Mouse (Mus musculus): ENCODE data around the gene Hoxc5. TPM values are rescaled to one million over a fixed set of nuclear protein-coding genes. Genes with fewer than 3 reads are reported as not detected.

Hoxc5 gene
- polyA plus RNA-seq, 1 experiment from 2014 or later: 0.27 TPM

GRCm38 (mm10) chr15:103060021-103060340 is 92.7 kb downstream of the Hoxc5 start:
- ATAC-seq (ENCODE audit: low read depth) (no peak), DNase-seq (no peak)
- 19% methylated on average over 11 of the region's 11 CpGs for WGBS (ENCODE audit: insufficient replicate concordance)
- Histone ChIP-seq H3K4me1 (replicated peaks) (no peaks in the 10 kb centered on the region), H3K27me3 (peaks cover 94% of the 10 kb centered on the region), H3K4me2 (peak overlapping the region; percentile 34; the same call in 1 of the 2 replicates), H3K4me3 (replicated peaks) (no peak overlapping the region), H3K9ac (no peak overlapping the region), H3K27ac (no peak overlapping the region), H3K36me3 (no peaks in the 10 kb centered on the region), H3K9me3 (replicated peaks) (no peaks in the 10 kb centered on the region)

- no peak for DNase-seq
- peaks cover 94% of the 10 kb centered on the region for H3K27me3 ChIP-seq
These were observed 93.3 kb downstream of the Hoxc5 start for GRCm38 (mm10) chr15:103060341-103061130.

GRCm38 (mm10) chr15:103061131-103061825 is 94.0 kb downstream of the Hoxc5 start:
- Histone ChIP-seq H3K4me3 (replicated peaks) (no peak overlapping the region), H3K9ac (no peak overlapping the region), H3K27me3 (peaks cover 95% of the 10 kb centered on the region), H3K9me3 (replicated peaks) (no peaks in the 10 kb centered on the region), H3K27ac (no peak overlapping the region), H3K4me1 (replicated peaks) (no peaks in the 10 kb centered on the region), H3K4me2 (peak overlapping the region; percentile 34; the same call in 1 of the 2 replicates), H3K36me3 (no peaks in the 10 kb centered on the region)
- DNase-seq (no peak), ATAC-seq (ENCODE audit: low read depth) (no peak)
- WGBS (ENCODE audit: insufficient replicate concordance): 2% methylated on average over 30 of the region's 30 CpGs

More at GRCm38 (mm10) chr15:103060341-103061130, 93.3 kb downstream of the Hoxc5 start:
- no peaks in the 10 kb centered on the region for H3K9me3 ChIP-seq (replicated peaks)
- ATAC-seq (ENCODE audit: low read depth): no peak
- H3K36me3 ChIP-seq: no peaks in the 10 kb centered on the region
- WGBS (ENCODE audit: insufficient replicate concordance): 4% methylated on average over 36 of the region's 36 CpGs
- no peak overlapping the region for H3K4me3 ChIP-seq (replicated peaks)
- no peak overlapping the region for H3K9ac ChIP-seq
- H3K4me2 ChIP-seq: peak overlapping the region; percentile 34
- H3K27ac ChIP-seq: no peak overlapping the region
- H3K4me1 ChIP-seq (replicated peaks): no peaks in the 10 kb centered on the region

- DNase-seq: no peak
- Histone ChIP-seq H3K36me3 (no peaks in the 10 kb centered on the region), H3K9ac (no peak overlapping the region), H3K27me3 (peaks cover 92% of the 10 kb centered on the region), H3K4me3 (replicated peaks) (no peak overlapping the region), H3K4me1 (replicated peaks) (no peaks in the 10 kb centered on the region), H3K27ac (no peak overlapping the region), H3K4me2 (no peak overlapping the region), H3K9me3 (replicated peaks) (no peaks in the 10 kb centered on the region)
- no peak for ATAC-seq (ENCODE audit: low read depth)
- WGBS (ENCODE audit: insufficient replicate concordance): 8% methylated on average over 2 of the region's 2 CpGs
These were observed 94.7 kb downstream of the Hoxc5 start for GRCm38 (mm10) chr15:103061988-103062387.

- 36% methylated on average over 7 of the region's 7 CpGs for WGBS (ENCODE audit: insufficient replicate concordance)
- H3K36me3 ChIP-seq: no peaks in the 10 kb centered on the region
- no peak for ATAC-seq (ENCODE audit: low read depth)
- peaks cover 10% of the 10 kb centered on the region for H3K4me1 ChIP-seq (replicated peaks)
- H3K27ac ChIP-seq: no peak overlapping the region
- no peak for DNase-seq
- no peak overlapping the region for H3K4me2 ChIP-seq
- no peaks in the 10 kb centered on the region for H3K9me3 ChIP-seq (replicated peaks)
- H3K27me3 ChIP-seq: peaks cover 95% of the 10 kb centered on the region
- no peak overlapping the region for H3K4me3 ChIP-seq (replicated peaks)
- H3K9ac ChIP-seq: no peak overlapping the region
These were observed 98.4 kb downstream of the Hoxc5 start for GRCm38 (mm10) chr15:103065642-103066041.

MicroRNA genes within 50 kb of the gene (microRNA counts, 519-probe panel; counts per million panel counts)
- microRNA mmu-miR-615-3p: 114 counts per million
- microRNA mmu-miR-615-5p: 114 counts per million

Small RNAs within 50 kb of the gene (microRNA-seq; reads per million reads assigned to microRNA genes)
- gene Mir196a-2 (20.0 reads per million, percentile 33 among the genes with 10 or more reads in this experiment), gene Mir615 (265 reads per million, percentile 61 among the genes with 10 or more reads in this experiment)

Other genes starting within 250 kb of the Hoxc5 start
- gene Calcoco1, start 245.3 kb upstream of the Hoxc5 start, polyA plus RNA-seq (2015; fragmentation: Nextera tagmentation; extraction: Ambion mirVana): 9.0 and 11.3 TPM in 2 replicates
- not detected in 2 replicates for gene Hoxc13, start 46.3 kb upstream of the Hoxc5 start, polyA plus RNA-seq (2015; fragmentation: Nextera tagmentation; extraction: Ambion mirVana)
- not detected in 2 replicates for gene Hoxc12, start 30.7 kb upstream of the Hoxc5 start, polyA plus RNA-seq (2015; fragmentation: Nextera tagmentation; extraction: Ambion mirVana)
- gene Hoxc11, start 13.0 kb upstream of the Hoxc5 start, polyA plus RNA-seq (2015; fragmentation: Nextera tagmentation; extraction: Ambion mirVana): not detected in 2 replicates
- gene Hoxc10, start 647 bp upstream of the Hoxc5 start, polyA plus RNA-seq (2015; fragmentation: Nextera tagmentation; extraction: Ambion mirVana): not detected in 2 replicates
- 0.07 TPM in 1 of 2 replicates, not detected in the other for gene Hoxc9, start 9.0 kb downstream of the Hoxc5 start, polyA plus RNA-seq (2015; fragmentation: Nextera tagmentation; extraction: Ambion mirVana)
- 0.19 and 0.20 TPM in 2 replicates for gene Hoxc8, start 23.2 kb downstream of the Hoxc5 start, polyA plus RNA-seq (2015; fragmentation: Nextera tagmentation; extraction: Ambion mirVana)
- 0.13 and 0.14 TPM in 2 replicates for gene Hoxc6, start 30.8 kb downstream of the Hoxc5 start, polyA plus RNA-seq (2015; fragmentation: Nextera tagmentation; extraction: Ambion mirVana)
- gene Hoxc4, start 51.5 kb downstream of the Hoxc5 start, polyA plus RNA-seq (2015; fragmentation: Nextera tagmentation; extraction: Ambion mirVana): 0.31 and 0.42 TPM in 2 replicates
- 5.0 and 6.4 TPM in 2 replicates for gene Smug1, start 199.6 kb downstream of the Hoxc5 start, polyA plus RNA-seq (2015; fragmentation: Nextera tagmentation; extraction: Ambion mirVana)